8 mouse cellular contexts compared by ENCODE assay signal in genomic region chr13:93498211-93499166, GRCm38 (mm10). TPM values are rescaled to one million over a fixed set of nuclear protein-coding genes. Genes with fewer than 3 reads are reported as not detected.
DNase-seq lines count a peak whose midpoint lies in the region; ATAC-seq and TF ChIP-seq lines count a peak whose summit lies in the region.

No protein-coding gene starts in this region.

- peak overlapping the region; percentile 66 for H3K27ac ChIP-seq in MEL (ENCODE audit: control insufficient read depth, low read depth, low read length)
- H3K27ac ChIP-seq in forebrain, embryonic 15.5 days (replicated peaks), result peak overlapping the region; percentile 93
- H3K27ac ChIP-seq in layer of hippocampus, adult 2 months, result peak overlapping the region; percentile 90

- no peak for TF ChIP-seq RAD21 in MEL (IDR thresholded peaks at IDR 0.05; ENCODE audit: low read depth, low read length)

- intact Hi-C loops in heart, postnatal 25 days (cut with DNase I), result loop anchor here (1.0 to 10.0 kb wide), 3 partner anchors 114 to 856 kb away; partner anchors contain the start of gene Ap3b1

- peaks cover 8 to 9% of the 10 kb centered on the region in 2 experiments for H3K4me1 ChIP-seq in MEL (ENCODE audit: control insufficient read depth in 1 of 2, insufficient read depth in 2 of 2, low read length in 2 of 2)
- H3K4me1 ChIP-seq in forebrain, embryonic 15.5 days, result peaks cover 41% of the 10 kb centered on the region

- under 1% methylated on average over 94 of the region's 94 CpGs for WGBS in forebrain, embryonic 15.5 days

- no peak for TF ChIP-seq EP300 in MEL (IDR thresholded peaks at IDR 0.05; ENCODE audit: low read depth in 1 of 2, low read length in 2 of 2)

- no peaks in the 10 kb centered on the region for H3K9me3 ChIP-seq in MEL (replicated peaks; ENCODE audit: insufficient read depth, low read length)
- no peaks in the 10 kb centered on the region for H3K9me3 ChIP-seq in forebrain, embryonic 15.5 days

- TF ChIP-seq POLR2A in MEL (IDR thresholded peaks at IDR 0.05; ENCODE audit: control insufficient read depth in 1 of 2, insufficient read depth in 1 of 2, low read depth in 1 of 2, low read length in 2 of 2, poor library complexity in 1 of 2), result no peak

- H3K9ac ChIP-seq in MEL (ENCODE audit: control insufficient read depth, low read depth, low read length, poor library complexity, severe bottlenecking), result peak overlapping the region; percentile 70
- peak overlapping the region; percentile 86 for H3K9ac ChIP-seq in forebrain, embryonic 15.5 days (replicated peaks)

- DNase-seq in MEL (ENCODE audit: low read depth, low spot score), result peak; percentile 61
- DNase-seq in cerebellum, adult 11-12 months, result peak; percentile 33
- DNase-seq in heart, postnatal 25 days (ENCODE audit: low spot score), result peak; percentile 4
- no peak for DNase-seq in layer of hippocampus, adult 2 months (ENCODE audit: low spot score in 2 of 2)
- DNase-seq in lung, postnatal 14 days, result peak; percentile 38
- peak; percentile 21 for DNase-seq in ovary, postnatal 14 days (ENCODE audit: low spot score)
- peak; percentile 62 for DNase-seq in thymus, postnatal 14 days

- H3K36me3 ChIP-seq in MEL (ENCODE audit: control insufficient read depth in 1 of 2, insufficient read depth in 2 of 2, low read length in 2 of 2), result peaks cover 0 to 14% of the 10 kb centered on the region in 2 experiments; a peak in 2 of 4 replicates
- H3K36me3 ChIP-seq in forebrain, embryonic 15.5 days, result peaks cover 3% of the 10 kb centered on the region; the same call in 1 of the 2 replicates

- H3K4me2 ChIP-seq in forebrain, embryonic 15.5 days (replicated peaks), result peak overlapping the region; percentile 75

- ATAC-seq in forebrain, embryonic 15.5 days (replicated peaks), result peak; percentile 44

- no peak for TF ChIP-seq CTCF in MEL (IDR thresholded peaks at IDR 0.05 in 2 of 3, conservative IDR thresholded peaks at IDR 0.05 in 1 of 3; ENCODE audit: control insufficient read depth in 1 of 3, insufficient read depth in 1 of 3, low read depth in 2 of 3, low read length in 3 of 3, poor library complexity in 1 of 3, severe bottlenecking in 1 of 3)
- TF ChIP-seq CTCF in layer of hippocampus, adult 2 months (conservative IDR thresholded peaks at IDR 0.05), result no peak

- H3K4me3 ChIP-seq in MEL (ENCODE audit: control insufficient read depth in 1 of 2, insufficient read depth in 1 of 2, low read depth in 2 of 2, low read length in 2 of 2), result peak overlapping the region; percentile 62 to 96
- H3K4me3 ChIP-seq in forebrain, embryonic 15.5 days, result peak overlapping the region; percentile 93
- peak overlapping the region; percentile 98 for H3K4me3 ChIP-seq in layer of hippocampus, adult 2 months

- H3K27me3 ChIP-seq in MEL (ENCODE audit: control insufficient read depth in 1 of 2, insufficient read depth in 2 of 2, low read length in 2 of 2), result no peaks in the 10 kb centered on the region
- H3K27me3 ChIP-seq in forebrain, embryonic 15.5 days, result no peaks in the 10 kb centered on the region

- peaks cover 44% of the 10 kb centered on the region for H3K79me2 ChIP-seq in MEL (ENCODE audit: control insufficient read depth, insufficient read depth, low read length, poor library complexity)

TF ChIP-seq in MEL, 35 proteins besides CTCF, POLR2A, EP300 and RAD21:
- TF ChIP-seq MXI1 (IDR thresholded peaks at IDR 0.05; ENCODE audit: low read depth, low read length) (peak; percentile 36; the same call in 1 of the 2 replicates), CHD1 (IDR thresholded peaks at IDR 0.05; ENCODE audit: low read depth, low read length) (0 out of 2 replicates have a peak, but pooled peaks have one; percentile 59), MYC (IDR thresholded peaks at IDR 0.05; ENCODE audit: low read depth, low read length) (0 out of 2 replicates have a peak, but pooled peaks have one; percentile 38), USF1 (IDR thresholded peaks at IDR 0.05; ENCODE audit: low read depth, low read length) (no peak)
TF ChIP-seq in MEL: peak in this region for 3.

RNA-seq across cellular contexts. Expression of gene Jmy, which starts 1.1 kb away (rescaled TPM):
- total RNA-seq in MEL (2012; rRNA removed), result 5.5 and 5.9 TPM in 2 replicates
- polyA plus RNA-seq in MEL (2012; ENCODE audit: insufficient read depth in 1 of 2, insufficient read length in 2 of 2, low read depth in 1 of 2, low replicate concordance in 2 of 2, missing spikeins in 1 of 2), result 10 to 100 TPM in 1 of 2 experiments, 1 to 10 TPM in 1; 9.3 to 21.9 TPM
- 9.8 and 10.9 TPM in 2 replicates for polyA plus RNA-seq in forebrain, embryonic 15.5 days (2015; fragmentation: Nextera tagmentation; extraction: Ambion mirVana)
- 10 to 100 TPM; 40.6 to 41.6 TPM for total RNA-seq in heart, postnatal 25 days (2021)
- 10 to 100 TPM; 38.6 TPM for total RNA-seq in layer of hippocampus, adult 2 months (2021)

Comparison
In these comparisons a context has a peak if more than half of its experiments do, and no peak if none do; other contexts are left out.
1. DNase-seq: peak in MEL (single experiment), cerebellum, adult 11-12 months (single experiment), heart, postnatal 25 days (single experiment), lung, postnatal 14 days (single experiment), ovary, postnatal 14 days (single experiment) and thymus, postnatal 14 days (single experiment); none in layer of hippocampus, adult 2 months (0 of 2).
2. Peak in every context shown above with its lines, with median percentiles within 50 percentile points of each other: H3K27ac ChIP-seq and H3K4me3 ChIP-seq.